Mouse (Mus musculus): ENCODE measurements at regions not wholly inside any gene's neighbourhood (a gene's known extent, or its start where the extent isn't known, plus 50 kb on each side); places are given as distances from the start of the nearest gene placed in this dataset.

DNA sequence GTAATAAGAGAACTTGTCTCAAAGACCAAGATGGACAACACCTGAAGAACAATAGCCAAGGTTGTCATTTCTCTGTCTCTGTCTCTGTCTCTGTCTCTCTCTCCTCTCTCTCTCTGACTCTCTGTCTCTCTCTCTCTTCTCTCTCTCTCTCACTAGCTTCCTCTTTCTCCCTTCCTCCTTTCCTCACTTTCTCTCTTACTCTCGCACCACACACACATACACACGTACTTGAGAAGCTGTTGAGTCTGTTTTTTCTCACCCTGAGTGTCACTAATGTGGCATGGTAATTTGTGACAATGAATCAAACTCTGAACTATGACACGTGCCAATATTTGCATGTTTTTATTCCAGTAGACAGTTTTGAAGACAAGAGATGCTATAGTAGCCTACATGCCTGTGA is 333.1 kb upstream of the B3galt2 start:
- peak; percentile 29 for DNase-seq (ENCODE audit: low read depth, low spot score)
- TF ChIP-seq MEF2A (IDR thresholded peaks at IDR 0.05; ENCODE audit: extremely low read depth, insufficient replicate concordance, low read depth, low read length, poor library complexity, severe bottlenecking) (no peak), UBTF (IDR thresholded peaks at IDR 0.05; ENCODE audit: borderline replicate concordance, insufficient read depth, low read depth, low read length) (no peak), JUND (IDR thresholded peaks at IDR 0.05; ENCODE audit: low read depth, low read length) (no peak), ZC3H11A (IDR thresholded peaks at IDR 0.05; ENCODE audit: low read depth, low read length) (no peak), BHLHE40 (IDR thresholded peaks at IDR 0.05; ENCODE audit: borderline replicate concordance, low read depth, low read length) (no peak), ZMIZ1 (IDR thresholded peaks at IDR 0.05; ENCODE audit: low read depth, low read length) (no peak), USF1 (IDR thresholded peaks at IDR 0.05; ENCODE audit: low read depth, low read length) (no peak), TCF12 (IDR thresholded peaks at IDR 0.05; ENCODE audit: low read depth, low read length) (no peak), ZKSCAN1 (IDR thresholded peaks at IDR 0.05; ENCODE audit: low read depth, low read length) (no peak), RAD21 (IDR thresholded peaks at IDR 0.05; ENCODE audit: low read depth, low read length) (no peak), MAZ (IDR thresholded peaks at IDR 0.05; ENCODE audit: low read depth, low read length) (no peak), GABPA (IDR thresholded peaks at IDR 0.05; ENCODE audit: low read depth, low read length) (no peak), NRF1 (IDR thresholded peaks at IDR 0.05; ENCODE audit: insufficient read depth, low read depth, low read length, poor library complexity, severe bottlenecking) (no peak), POLR2AphosphoS5 (IDR thresholded peaks at IDR 0.05; ENCODE audit: borderline replicate concordance, low read depth, low read length) (no peak), SMC3 (IDR thresholded peaks at IDR 0.05; ENCODE audit: low read depth, low read length) (no peak), MXI1 (IDR thresholded peaks at IDR 0.05; ENCODE audit: low read depth, low read length) (no peak), ELF1 (IDR thresholded peaks at IDR 0.05; ENCODE audit: low read depth, low read length) (no peak)
- Histone ChIP-seq H3K36me3 (ENCODE audit: control insufficient read depth in 1 of 2, insufficient read depth in 2 of 2, low read length in 2 of 2) (no peaks in the 10 kb centered on the region), H3K79me2 (ENCODE audit: control insufficient read depth, insufficient read depth, low read length, poor library complexity) (no peaks in the 10 kb centered on the region), H3K27me3 (ENCODE audit: control insufficient read depth in 1 of 2, insufficient read depth in 2 of 2, low read length in 2 of 2) (no peaks in the 10 kb centered on the region), H3K4me1 (ENCODE audit: control insufficient read depth in 1 of 2, insufficient read depth in 2 of 2, low read length in 2 of 2) (peaks cover 0 to 3% of the 10 kb centered on the region in 2 experiments; a peak in 2 of 4 replicates), H3K9me3 (replicated peaks; ENCODE audit: insufficient read depth, low read length) (no peaks in the 10 kb centered on the region), H3K27ac (ENCODE audit: control insufficient read depth, low read depth, low read length) (no peak overlapping the region), H3K4me3 (ENCODE audit: control insufficient read depth in 1 of 2, insufficient read depth in 1 of 2, low read depth in 2 of 2, low read length in 2 of 2) (no peak overlapping the region), H3K9ac (ENCODE audit: control insufficient read depth, low read depth, low read length, poor library complexity, severe bottlenecking) (no peak overlapping the region)

DNA sequence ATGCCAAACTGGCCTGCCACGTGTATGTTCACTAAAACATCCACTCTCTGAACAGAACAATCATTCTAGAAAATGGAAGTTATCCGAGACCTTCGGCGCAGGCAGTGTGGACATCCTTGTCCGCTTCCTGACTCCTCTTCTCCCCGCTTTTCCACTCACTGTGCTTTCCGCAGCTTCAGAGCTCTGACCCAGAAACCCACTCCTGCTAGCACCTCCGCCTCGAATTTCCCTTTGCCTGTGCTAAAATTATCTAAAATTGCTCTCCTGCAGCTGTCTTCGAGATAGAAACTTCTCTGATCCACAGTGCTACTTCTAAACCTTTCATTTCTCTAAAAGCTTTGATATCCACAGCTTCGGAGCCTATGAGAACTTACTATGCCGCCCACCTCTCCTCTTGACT is 322.1 kb upstream of the B3galt2 start:
- H3K27me3 ChIP-seq (ENCODE audit: control insufficient read depth in 1 of 2, insufficient read depth in 2 of 2, low read length in 2 of 2): no peaks in the 10 kb centered on the region
- H3K36me3 ChIP-seq (ENCODE audit: control insufficient read depth in 1 of 2, insufficient read depth in 2 of 2, low read length in 2 of 2): peaks cover 0 to 6% of the 10 kb centered on the region in 2 experiments; a peak in 2 of 4 replicates
- H3K4me1 ChIP-seq (ENCODE audit: control insufficient read depth in 1 of 2, insufficient read depth in 2 of 2, low read length in 2 of 2): peaks cover 0 to 5% of the 10 kb centered on the region in 2 experiments; a peak in 2 of 4 replicates
- H3K79me2 ChIP-seq (ENCODE audit: control insufficient read depth, insufficient read depth, low read length, poor library complexity): no peaks in the 10 kb centered on the region
- DNase-seq (ENCODE audit: low read depth, low spot score): no peak
- H3K9me3 ChIP-seq (replicated peaks; ENCODE audit: insufficient read depth, low read length): no peaks in the 10 kb centered on the region
- H3K9ac ChIP-seq (ENCODE audit: control insufficient read depth, low read depth, low read length, poor library complexity, severe bottlenecking): no peak overlapping the region
- H3K27ac ChIP-seq (ENCODE audit: control insufficient read depth, low read depth, low read length): no peak overlapping the region
- no peak for TF ChIP-seq HCFC1 (IDR thresholded peaks at IDR 0.05; ENCODE audit: low read depth, low read length)
- no peak for TF ChIP-seq TCF12 (IDR thresholded peaks at IDR 0.05; ENCODE audit: low read depth, low read length)
- TF ChIP-seq E2F4 (IDR thresholded peaks at IDR 0.05; ENCODE audit: borderline replicate concordance, low read depth, low read length): no peak
- TF ChIP-seq POLR2A (IDR thresholded peaks at IDR 0.05; ENCODE audit: control insufficient read depth in 1 of 2, insufficient read depth in 1 of 2, low read depth in 1 of 2, low read length in 2 of 2, poor library complexity in 1 of 2): no peak
- TF ChIP-seq KAT2A (conservative IDR thresholded peaks at IDR 0.05; ENCODE audit: low read depth, low read length): no peak
- no peak for TF ChIP-seq EP300 (IDR thresholded peaks at IDR 0.05; ENCODE audit: low read depth in 1 of 2, low read length in 2 of 2)
- TF ChIP-seq RCOR1 (IDR thresholded peaks at IDR 0.05; ENCODE audit: low read depth, low read length): no peak
- TF ChIP-seq MYC (IDR thresholded peaks at IDR 0.05; ENCODE audit: low read depth, low read length): no peak
- TF ChIP-seq SIN3A (IDR thresholded peaks at IDR 0.05; ENCODE audit: low read length): no peak
- TF ChIP-seq ZC3H11A (IDR thresholded peaks at IDR 0.05; ENCODE audit: low read depth, low read length): no peak
- TF ChIP-seq SMC3 (IDR thresholded peaks at IDR 0.05; ENCODE audit: low read depth, low read length): no peak
- no peak for TF ChIP-seq USF2 (IDR thresholded peaks at IDR 0.05; ENCODE audit: borderline replicate concordance in 1 of 2, insufficient read depth in 1 of 2, low read depth in 1 of 2, low read length in 2 of 2)
- TF ChIP-seq JUND (IDR thresholded peaks at IDR 0.05; ENCODE audit: low read depth, low read length): no peak
- TF ChIP-seq ELF1 (IDR thresholded peaks at IDR 0.05; ENCODE audit: low read depth, low read length): no peak
- no peak for TF ChIP-seq MYB (IDR thresholded peaks at IDR 0.05; ENCODE audit: low read depth, low read length)
- TF ChIP-seq ETS1 (IDR thresholded peaks at IDR 0.05; ENCODE audit: low read depth, low read length): no peak
- TF ChIP-seq RAD21 (IDR thresholded peaks at IDR 0.05; ENCODE audit: low read depth, low read length): no peak
- H3K4me3 ChIP-seq (ENCODE audit: control insufficient read depth in 1 of 2, insufficient read depth in 1 of 2, low read depth in 2 of 2, low read length in 2 of 2): no peak overlapping the region

All from MEL (cell line).